In genomic region chr1:155529120-155529963, GRCm38 (mm10) we compare ENCODE assay signal across 10 mouse cellular contexts. TPM values are rescaled to one million over a fixed set of nuclear protein-coding genes. Genes with fewer than 3 reads are reported as not detected.
DNase-seq lines count a peak whose midpoint lies in the region; ATAC-seq lines count a peak whose summit lies in the region.
"Had no signal": no experiment of that assay in that cellular context is flagged by ENCODE, and none has a peak within 500 bp of the region (broad histone marks: within the 10 kb centered on the region; RNA-seq: fewer than 3 reads in every experiment).

No protein-coding gene starts in this region.

- H3K4me2 ChIP-seq in heart, embryonic 15.5 days, result 0 out of 2 replicates have a peak overlapping the region, but pooled peaks have one; percentile 15
- H3K4me2 ChIP-seq: kidney, embryonic 15.5 days; stomach, embryonic 15.5 days had no signal

- no peaks in the 10 kb centered on the region for H3K36me3 ChIP-seq in heart, embryonic 15.5 days
- H3K36me3 ChIP-seq in embryonic facial prominence, embryonic 10.5 days (replicated peaks), result no peaks in the 10 kb centered on the region
- H3K36me3 ChIP-seq: embryonic facial prominence, embryonic 13.5 days; kidney, embryonic 15.5 days; stomach, embryonic 15.5 days had no signal

- no peak overlapping the region for H3K9ac ChIP-seq in heart, embryonic 15.5 days
- H3K9ac ChIP-seq: embryonic facial prominence, embryonic 13.5 days; kidney, embryonic 15.5 days; stomach, embryonic 15.5 days had no signal

- H3K4me1 ChIP-seq in heart, embryonic 15.5 days (replicated peaks), result peaks cover 40% of the 10 kb centered on the region
- peaks cover 71% of the 10 kb centered on the region for H3K4me1 ChIP-seq in embryonic facial prominence, embryonic 10.5 days

- H3K9me3 ChIP-seq in heart, embryonic 15.5 days (replicated peaks), result no peaks in the 10 kb centered on the region
- 0 out of 2 replicates have a peak, but pooled peaks cover 4% of the 10 kb centered on the region for H3K9me3 ChIP-seq in embryonic facial prominence, embryonic 10.5 days
- H3K9me3 ChIP-seq: embryonic facial prominence, embryonic 13.5 days; kidney, embryonic 15.5 days; stomach, embryonic 15.5 days had no signal

- WGBS in heart, embryonic 15.5 days, result 65% methylated on average over 19 of the region's 19 CpGs
- WGBS in embryonic facial prominence, embryonic 10.5 days, result 69% methylated on average over 19 of the region's 19 CpGs

- H3K27ac ChIP-seq in heart, embryonic 15.5 days, result peak overlapping the region; percentile 81
- H3K27ac ChIP-seq in embryonic facial prominence, embryonic 10.5 days (replicated peaks), result peak overlapping the region; percentile 52; the same call in 1 of the 2 replicates
- H3K27ac ChIP-seq: embryonic facial prominence, embryonic 13.5 days; kidney, embryonic 15.5 days; stomach, embryonic 15.5 days had no signal

- ATAC-seq in heart, embryonic 15.5 days (replicated peaks; ENCODE audit: insufficient number of reproducible peaks, insufficient read depth, low FRiP score, low read depth), result no peak
- ATAC-seq in megakaryocyte progenitor cell, adult 5-6 weeks (replicated peaks; ENCODE audit: poor library complexity), result peak; percentile 14; the same call in 1 of the 2 replicates

- H3K27me3 ChIP-seq in heart, embryonic 15.5 days, result no peaks in the 10 kb centered on the region
- H3K27me3 ChIP-seq in embryonic facial prominence, embryonic 10.5 days (replicated peaks; ENCODE audit: low read depth, poor library complexity, severe bottlenecking), result peaks cover 36% of the 10 kb centered on the region
- H3K27me3 ChIP-seq: kidney, embryonic 15.5 days; stomach, embryonic 15.5 days had no signal

- DNase-seq in heart, adult 18-20 months, result no peak
- peak; percentile 91 for DNase-seq in MN1 (ENCODE audit: low spot score)
- DNase-seq in embryonic facial prominence, embryonic 10.5 days (ENCODE audit: low spot score), result no peak
- no peak for DNase-seq in yolk sac, embryonic 10.5 days (ENCODE audit: low spot score)
- DNase-seq in urinary bladder, postnatal 10 days (ENCODE audit: low spot score), result no peak

- H3K4me3 ChIP-seq in heart, embryonic 15.5 days, result no peak overlapping the region
- H3K4me3 ChIP-seq in embryonic facial prominence, embryonic 10.5 days, result no peak overlapping the region
- H3K4me3 ChIP-seq: embryonic facial prominence, embryonic 13.5 days; kidney, embryonic 15.5 days; stomach, embryonic 15.5 days had no signal

RNA-seq across cellular contexts. Expression of gene Acbd6, which starts 28.6 kb away (rescaled TPM):
- polyA plus RNA-seq in heart, embryonic 15.5 days (2015; fragmentation: Nextera tagmentation; extraction: Ambion mirVana), result 55.6 and 58.4 TPM in 2 replicates
- total RNA-seq in heart, adult 18-20 months (2021), result 10 to 100 TPM; 59.2 to 59.5 TPM
- polyA plus RNA-seq in embryonic facial prominence, embryonic 10.5 days (2016; fragmentation: Nextera tagmentation; extraction: Ambion mirVana), result 77.6 and 79.5 TPM in 2 replicates
- 48.5 and 52.6 TPM in 2 replicates for total RNA-seq in megakaryocyte progenitor cell, adult 5-6 weeks (2015)
- total RNA-seq in megakaryocyte progenitor cell, adult 5-6 weeks (2017), result 22.2 and 22.9 TPM in 2 replicates
